12 mouse cellular contexts compared by ENCODE assay signal in genomic region chr5:125358270-125358608, GRCm38 (mm10). TPM values are rescaled to one million over a fixed set of nuclear protein-coding genes. Genes with fewer than 3 reads are reported as not detected.
DNase-seq lines count a peak whose midpoint lies in the region; ATAC-seq and TF ChIP-seq lines count a peak whose summit lies in the region.
"Had no signal": no experiment of that assay in that cellular context is flagged by ENCODE, and none has a peak within 500 bp of the region (broad histone marks: within the 10 kb centered on the region; RNA-seq: fewer than 3 reads in every experiment).

No protein-coding gene starts in this region.

- no peaks in the 10 kb centered on the region for H3K27me3 ChIP-seq in lung, embryonic 14.5 days (ENCODE audit: insufficient read depth, low read length)
- no peaks in the 10 kb centered on the region for H3K27me3 ChIP-seq in liver, embryonic 15.5 days
- no peaks in the 10 kb centered on the region for H3K27me3 ChIP-seq in splenic B cell, adult 2 months (ENCODE audit: control insufficient read depth, insufficient read depth, low read length, poor library complexity, severe bottlenecking)
- H3K27me3 ChIP-seq: neural tube, embryonic 13.5 days had no signal

- no peak overlapping the region for H3K9ac ChIP-seq in lung, embryonic 14.5 days
- H3K9ac ChIP-seq in liver, embryonic 15.5 days = no peak overlapping the region
- H3K9ac ChIP-seq: neural tube, embryonic 13.5 days had no signal

- H3K4me3 ChIP-seq in lung, embryonic 14.5 days (ENCODE audit: low read depth, low read length) = no peak overlapping the region
- H3K4me3 ChIP-seq in liver, embryonic 15.5 days (replicated peaks) = no peak overlapping the region
- H3K4me3 ChIP-seq: neural tube, embryonic 13.5 days had no signal

- WGBS in lung, embryonic 14.5 days = 53% methylated on average over 5 of the region's 5 CpGs
- WGBS in liver, embryonic 15.5 days (ENCODE audit: insufficient replicate concordance) = 16% methylated on average over 5 of the region's 5 CpGs

- H3K9me3 ChIP-seq in lung, embryonic 14.5 days (ENCODE audit: low read depth, low read length) = no peaks in the 10 kb centered on the region
- no peaks in the 10 kb centered on the region for H3K9me3 ChIP-seq in liver, embryonic 15.5 days (replicated peaks)
- H3K9me3 ChIP-seq: neural tube, embryonic 13.5 days had no signal

- peak; percentile 30 for DNase-seq in lung, embryonic 14.5 days
- no peak for DNase-seq in lung, postnatal 14 days
- DNase-seq in splenic B cell, adult 2 months (ENCODE audit: low read depth, low spot score) = peak; percentile 68
- DNase-seq in thymus, postnatal 0 days (ENCODE audit: low spot score) = no peak
- no peak for DNase-seq in left cerebral cortex, adult 11 months (ENCODE audit: low spot score)
- DNase-seq: adrenal gland, adult 2 months; cerebellum, adult 9-11 months; kidney, adult 11 months; thymus, adult 2 months had no signal

- H3K4me1 ChIP-seq in lung, embryonic 14.5 days (ENCODE audit: insufficient read depth) = no peaks in the 10 kb centered on the region
- H3K4me1 ChIP-seq in liver, embryonic 15.5 days (replicated peaks) = peaks cover 14% of the 10 kb centered on the region
- H3K4me1 ChIP-seq: neural tube, embryonic 13.5 days had no signal

- no peak for ATAC-seq in lung, embryonic 14.5 days (ENCODE audit: insufficient read depth)
- peak; percentile 94 for ATAC-seq in granulocyte monocyte progenitor cell, adult 5-6 weeks (replicated peaks; ENCODE audit: poor library complexity, severe bottlenecking)
- ATAC-seq in liver, embryonic 15.5 days (ENCODE audit: insufficient read depth) = peak; percentile 26

- TF ChIP-seq CTCF in lung, embryonic 14.5 days (IDR thresholded peaks at IDR 0.05; ENCODE audit: low read depth) = 0 out of 2 replicates have a peak, but pooled peaks have one; percentile 12

- peak overlapping the region; percentile 31; the same call in 1 of the 2 replicates for H3K4me2 ChIP-seq in lung, embryonic 14.5 days
- H3K4me2 ChIP-seq in liver, embryonic 15.5 days = peak overlapping the region; percentile 19; the same call in 1 of the 2 replicates
- H3K4me2 ChIP-seq: neural tube, embryonic 13.5 days had no signal

- no peak overlapping the region for H3K27ac ChIP-seq in lung, embryonic 14.5 days (ENCODE audit: low read depth)
- H3K27ac ChIP-seq in liver, embryonic 15.5 days (replicated peaks) = no peak overlapping the region
- H3K27ac ChIP-seq: neural tube, embryonic 13.5 days had no signal

- H3K36me3 ChIP-seq in lung, embryonic 14.5 days (ENCODE audit: insufficient read depth) = no peaks in the 10 kb centered on the region
- H3K36me3 ChIP-seq in liver, embryonic 15.5 days (replicated peaks) = no peaks in the 10 kb centered on the region
- H3K36me3 ChIP-seq in splenic B cell, adult 2 months (ENCODE audit: control insufficient read depth, insufficient read depth, low read length, poor library complexity, severe bottlenecking) = no peaks in the 10 kb centered on the region
- H3K36me3 ChIP-seq: neural tube, embryonic 13.5 days had no signal

RNA-seq across cellular contexts. Expression of gene Scarb1, which starts 17.3 kb away (rescaled TPM):
- polyA plus RNA-seq in lung, embryonic 14.5 days (2014; fragmentation: Nextera tagmentation; extraction: Ambion mirVana) = 51.4 and 58.0 TPM in 2 replicates
- total RNA-seq in granulocyte monocyte progenitor cell, adult 5-6 weeks (2014; fragmentation: Nextera tagmentation) = 80.2 and 145 TPM in 2 replicates
- total RNA-seq in granulocyte monocyte progenitor cell, adult 5-6 weeks (2017) = 49.0 and 53.9 TPM in 2 replicates
- polyA plus RNA-seq in liver, embryonic 15.5 days (2015; fragmentation: Nextera tagmentation; extraction: Ambion mirVana) = 76.6 and 87.3 TPM in 2 replicates
- polyA plus RNA-seq in thymus, postnatal 0 days (2015; fragmentation: Nextera tagmentation; extraction: Ambion mirVana) = 36.7 and 37.9 TPM in 2 replicates

RNA-seq across cellular contexts. Expression of gene Gm10382, which starts 30.9 kb away (rescaled TPM):
- 0.45 and 0.46 TPM in 2 replicates for polyA plus RNA-seq in lung, embryonic 14.5 days (2014; fragmentation: Nextera tagmentation; extraction: Ambion mirVana)
- 0.96 TPM in 1 of 2 replicates, not detected in the other for total RNA-seq in granulocyte monocyte progenitor cell, adult 5-6 weeks (2014; fragmentation: Nextera tagmentation)
- total RNA-seq in granulocyte monocyte progenitor cell, adult 5-6 weeks (2017) = 0.26 TPM in 1 of 2 replicates, not detected in the other
- polyA plus RNA-seq in liver, embryonic 15.5 days (2015; fragmentation: Nextera tagmentation; extraction: Ambion mirVana) = 0.31 and 0.35 TPM in 2 replicates
- polyA plus RNA-seq in thymus, postnatal 0 days (2015; fragmentation: Nextera tagmentation; extraction: Ambion mirVana) = 0.44 and 0.74 TPM in 2 replicates

RNA-seq across cellular contexts. Expression of gene Ubc, which starts 31.8 kb away (rescaled TPM):
- 1,057 and 1,103 TPM in 2 replicates for polyA plus RNA-seq in lung, embryonic 14.5 days (2014; fragmentation: Nextera tagmentation; extraction: Ambion mirVana)
- 126 and 139 TPM in 2 replicates for total RNA-seq in granulocyte monocyte progenitor cell, adult 5-6 weeks (2014; fragmentation: Nextera tagmentation)
- total RNA-seq in granulocyte monocyte progenitor cell, adult 5-6 weeks (2017) = 236 and 280 TPM in 2 replicates
- polyA plus RNA-seq in liver, embryonic 15.5 days (2015; fragmentation: Nextera tagmentation; extraction: Ambion mirVana) = 563 and 623 TPM in 2 replicates
- 532 and 603 TPM in 2 replicates for polyA plus RNA-seq in thymus, postnatal 0 days (2015; fragmentation: Nextera tagmentation; extraction: Ambion mirVana)

Comparison
In these comparisons a context has a peak if more than half of its experiments do, and no peak if none do; other contexts are left out.
1. DNase-seq: peak in lung, embryonic 14.5 days (single experiment) and splenic B cell, adult 2 months (single experiment); none in lung, postnatal 14 days (single experiment), thymus, postnatal 0 days (single experiment) and left cerebral cortex, adult 11 months (single experiment).